Mouse (Mus musculus) MEL (cell line): ENCODE data around the gene Olfr572.

Experiments
- CHD1 ChIP-seq: IDR thresholded peaks from 2 replicates; pipeline ENCODE4 v1.6.1; 2012; ENCODE audit warnings: low read depth, mild to moderate bottlenecking, inconsistent platforms, low read length, improper control_type of control experiment
- CTCF ChIP-seq, 3 experiments: IDR thresholded peaks in 2 of 3; conservative IDR thresholded peaks in 1 of 3; 2 replicates each; pipeline ENCODE4 v1.5.1; 2011 to 2012; ENCODE audit warnings: low read length in 3 of 3, low read depth in 2 of 3, mild to moderate bottlenecking in 2 of 3, improper control_type of control experiment in 1 of 3, inconsistent platforms in 1 of 3, mixed read lengths in 1 of 3, moderate library complexity in 1 of 3; ENCODE audit not compliant: control insufficient read depth in 1 of 3, insufficient read depth in 1 of 3, poor library complexity in 1 of 3, severe bottlenecking in 1 of 3
- EP300 ChIP-seq, 2 experiments: IDR thresholded peaks; 2 replicates each; pipeline ENCODE4 v1.6.1; 2011; ENCODE audit warnings: improper control_type of control experiment in 2 of 2, low read length in 2 of 2, low read depth in 1 of 2, mild to moderate bottlenecking in 1 of 2
- ETS1 ChIP-seq: IDR thresholded peaks from 2 replicates; pipeline ENCODE4 v1.6.1; 2012; ENCODE audit warnings: low read depth, mild to moderate bottlenecking, inconsistent platforms, low read length, improper control_type of control experiment, moderate library complexity
- KAT2A ChIP-seq: conservative IDR thresholded peaks from 2 replicates; pipeline ENCODE4 v1.6.1; 2012; ENCODE audit warnings: low read depth, low read length, improper control_type of control experiment, inconsistent platforms
- MAFK ChIP-seq: IDR thresholded peaks from 2 replicates; pipeline ENCODE4 v1.6.1; 2011; ENCODE audit warnings: low read depth, mild to moderate bottlenecking, low read length, improper control_type of control experiment, borderline replicate concordance
- MAX ChIP-seq: IDR thresholded peaks from 2 replicates; pipeline ENCODE4 v1.6.1; 2011; ENCODE audit warnings: low read length, improper control_type of control experiment
- NRF1 ChIP-seq: IDR thresholded peaks from 2 replicates; pipeline ENCODE4 v1.6.1; 2014; ENCODE audit warnings: low read depth, mild to moderate bottlenecking, inconsistent platforms, low read length, improper control_type of control experiment, moderate library complexity; ENCODE audit not compliant: poor library complexity, insufficient read depth, severe bottlenecking
- POLR2A ChIP-seq, 2 experiments: IDR thresholded peaks; 2 replicates each; pipeline ENCODE4 v1.6.1; 2011 to 2012; ENCODE audit warnings: low read length in 2 of 2, mild to moderate bottlenecking in 2 of 2, control low read depth in 1 of 2, improper control_type of control experiment in 1 of 2, low read depth in 1 of 2, moderate library complexity in 1 of 2; ENCODE audit not compliant: control insufficient read depth in 1 of 2, insufficient read depth in 1 of 2, poor library complexity in 1 of 2
- POLR2AphosphoS2 ChIP-seq: IDR thresholded peaks from 2 replicates; pipeline ENCODE4 v1.6.1; 2011; ENCODE audit warnings: low read length, improper control_type of control experiment
- TAL1 ChIP-seq: IDR thresholded peaks from 2 replicates; pipeline ENCODE4 v1.6.1; 2012; ENCODE audit warnings: mild to moderate bottlenecking, inconsistent platforms, low read length, moderate library complexity, mixed read lengths
- TBP ChIP-seq: IDR thresholded peaks from 2 replicates; pipeline ENCODE4 v1.8.0; 2011; ENCODE audit warnings: low read depth, low read length, improper control_type of control experiment
- USF1 ChIP-seq: IDR thresholded peaks from 2 replicates; pipeline ENCODE4 v1.6.1; 2014; ENCODE audit warnings: low read depth, mild to moderate bottlenecking, inconsistent platforms, low read length, improper control_type of control experiment, moderate library complexity
- ZNF384 ChIP-seq: IDR thresholded peaks from 2 replicates; pipeline ENCODE4 v1.6.1; 2012; ENCODE audit warnings: low read depth, mild to moderate bottlenecking, inconsistent platforms, low read length, improper control_type of control experiment

- TF ChIP-seq CTCF (IDR thresholded peaks at IDR 0.05 in 2 of 3, conservative IDR thresholded peaks at IDR 0.05 in 1 of 3; ENCODE audit: control insufficient read depth in 1 of 3, insufficient read depth in 1 of 3, low read depth in 2 of 3, low read length in 3 of 3, poor library complexity in 1 of 3, severe bottlenecking in 1 of 3) (no peak), POLR2AphosphoS2 (no peak), POLR2A (IDR thresholded peaks at IDR 0.05; ENCODE audit: control insufficient read depth in 1 of 2, insufficient read depth in 1 of 2, low read depth in 1 of 2, low read length in 2 of 2, poor library complexity in 1 of 2) (no peak), KAT2A (no peak), ZNF384 (no peak), TBP (no peak), ETS1 (no peak), NRF1 (no peak), CHD1 (no peak), EP300 (IDR thresholded peaks at IDR 0.05; ENCODE audit: low read depth in 1 of 2, low read length in 2 of 2) (no peak), USF1 (no peak), MAX (no peak), TAL1 (no peak), MAFK (no peak)
Measured at GRCm38 (mm10) chr7:102927105-102927504, 2.9 kb downstream of the Olfr572 start.
